Comparison of ENCODE assay signal across 1 mouse cellular context in the genomic region with DNA sequence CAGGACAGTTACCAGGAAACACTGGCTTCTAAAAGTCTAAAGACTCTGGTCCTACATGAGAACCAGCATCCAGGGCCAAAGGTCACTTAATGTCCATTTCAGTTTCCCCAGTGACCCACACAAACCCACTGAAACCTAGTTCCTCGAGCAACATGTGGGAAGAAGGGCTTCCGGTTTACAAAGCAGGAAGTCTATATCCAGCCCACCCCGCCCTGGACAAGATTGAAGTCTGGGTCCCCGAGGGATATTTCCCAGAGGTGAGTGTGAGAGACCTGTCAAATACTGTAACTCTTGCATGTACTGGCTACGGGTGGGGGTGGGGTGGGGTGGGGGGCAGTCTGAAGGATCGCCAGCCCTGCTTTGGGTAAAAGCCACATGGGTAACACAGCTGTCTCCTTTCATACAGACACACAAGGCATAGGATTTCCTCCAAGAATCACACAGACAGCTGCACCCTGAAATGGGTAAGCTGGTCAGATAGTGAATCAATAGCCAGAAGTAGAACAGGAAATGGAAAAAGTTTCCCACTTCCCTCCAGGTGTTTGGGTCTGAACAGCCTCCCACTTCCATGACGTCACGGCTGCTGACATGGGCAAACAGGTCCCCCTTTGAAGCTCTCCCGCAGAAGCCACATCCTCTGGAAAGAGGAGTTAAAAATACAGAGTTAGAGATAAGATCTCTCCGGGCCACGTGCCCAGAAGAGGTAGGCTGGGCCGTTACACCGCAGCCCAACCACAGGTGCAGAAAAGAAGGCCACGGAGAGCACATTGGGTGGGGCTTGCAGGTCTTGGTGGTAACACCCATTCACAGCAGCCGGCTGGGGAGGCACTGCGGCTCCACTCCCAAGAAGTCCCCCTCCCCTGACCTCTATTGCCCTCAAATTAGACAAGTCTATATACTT.
A peak's percentile ranks its signal among the peaks of the same experiment; 100 is the strongest.
TF ChIP-seq lines count a peak whose summit lies in the region.

No protein-coding gene starts in this region.

TF ChIP-seq in CH12.LX, 34 proteins besides CTCF, POLR2A, EP300 and RAD21 (continued from another document):
- no peak; the same call in none of the 2 replicates for TF ChIP-seq ZMIZ1 (IDR thresholded peaks at IDR 0.05; ENCODE audit: low read depth, low read length)
- peak; percentile 92; the same call in 1 of the 2 replicates for TF ChIP-seq MAZ (IDR thresholded peaks at IDR 0.05; ENCODE audit: low read depth, low read length)
- peak; percentile 57; the same call in 1 of the 2 replicates for TF ChIP-seq NELFE (IDR thresholded peaks at IDR 0.05; ENCODE audit: low read depth, low read length)
- TF ChIP-seq PAX5 (IDR thresholded peaks at IDR 0.05; ENCODE audit: low read length): no peak
- TF ChIP-seq SIN3A (IDR thresholded peaks at IDR 0.05; ENCODE audit: low read length): peak; percentile 97
- TF ChIP-seq CHD1 (IDR thresholded peaks at IDR 0.05; ENCODE audit: low read depth, low read length): no peak
- no peak for TF ChIP-seq NRF1 (IDR thresholded peaks at IDR 0.05; ENCODE audit: low read depth, low read length)
- peak; percentile 93 for TF ChIP-seq CHD2 (IDR thresholded peaks at IDR 0.05; ENCODE audit: low read length)
- no peak for TF ChIP-seq UBTF (IDR thresholded peaks at IDR 0.05; ENCODE audit: low read depth, low read length)
- peak; percentile 86 for TF ChIP-seq USF1 (IDR thresholded peaks at IDR 0.05; ENCODE audit: low read depth, low read length)
- TF ChIP-seq ZC3H11A (IDR thresholded peaks at IDR 0.05; ENCODE audit: low read depth, low read length): no peak; the same call in 1 of the 2 replicates
- TF ChIP-seq MXI1 (IDR thresholded peaks at IDR 0.05; ENCODE audit: low read depth, low read length): peak; percentile 69
- peak; percentile 96 for TF ChIP-seq MYC (IDR thresholded peaks at IDR 0.05; ENCODE audit: low read depth, low read length)
- peak; percentile 95 for TF ChIP-seq MAX (IDR thresholded peaks at IDR 0.05; ENCODE audit: low read length)
- peak; percentile 99 for TF ChIP-seq BHLHE40 (IDR thresholded peaks at IDR 0.05; ENCODE audit: low read depth, low read length)
- no peak; the same call in none of the 2 replicates for TF ChIP-seq SMC3 (IDR thresholded peaks at IDR 0.05; ENCODE audit: low read depth, low read length)
- TF ChIP-seq GABPA (IDR thresholded peaks at IDR 0.05; ENCODE audit: insufficient replicate concordance, low read depth, low read length): no peak
- peak; percentile 96 for TF ChIP-seq IRF4 (IDR thresholded peaks at IDR 0.05; ENCODE audit: low read depth, low read length)
- TF ChIP-seq ZKSCAN1 (IDR thresholded peaks at IDR 0.05; ENCODE audit: borderline replicate concordance, low read depth, low read length): no peak
- peak; percentile 67; the same call in 1 of the 2 replicates for TF ChIP-seq KAT2A (IDR thresholded peaks at IDR 0.05; ENCODE audit: insufficient replicate concordance, low read length)
- peak; percentile 99 for TF ChIP-seq MEF2A (IDR thresholded peaks at IDR 0.05; ENCODE audit: borderline replicate concordance, low read depth, low read length)
- 0 out of 2 replicates have a peak, but pooled peaks have one; percentile 7 for TF ChIP-seq E2F4 (IDR thresholded peaks at IDR 0.05; ENCODE audit: insufficient replicate concordance, low read depth, low read length)
- TF ChIP-seq TCF12 (IDR thresholded peaks at IDR 0.05; ENCODE audit: low read depth, low read length): peak; percentile 100
- no peak for TF ChIP-seq POLR2AphosphoS2 (IDR thresholded peaks at IDR 0.05; ENCODE audit: low read depth, low read length)
- peak; percentile 97 for TF ChIP-seq MAFK (IDR thresholded peaks at IDR 0.05; ENCODE audit: insufficient replicate concordance, low read length)
- TF ChIP-seq ETS1 (conservative IDR thresholded peaks at IDR 0.05; ENCODE audit: low read depth, low read length): peak; percentile 100
- peak; percentile 53 for TF ChIP-seq ZNF384 (IDR thresholded peaks at IDR 0.05; ENCODE audit: low read depth, low read length)
- peak; percentile 48; the same call in 1 of the 2 replicates for TF ChIP-seq ELF1 (IDR thresholded peaks at IDR 0.05; ENCODE audit: low read depth, low read length)
- TF ChIP-seq TBP (conservative IDR thresholded peaks at IDR 0.05; ENCODE audit: low read depth, low read length): peak; percentile 41; the same call in 1 of the 2 replicates
- peak; percentile 64 for TF ChIP-seq USF2 (conservative IDR thresholded peaks at IDR 0.05; ENCODE audit: low read depth, low read length)
- peak; percentile 95 for TF ChIP-seq RCOR1 (conservative IDR thresholded peaks at IDR 0.05; ENCODE audit: low read depth, low read length)
- TF ChIP-seq JUND (conservative IDR thresholded peaks at IDR 0.05; ENCODE audit: low read depth, low read length): peak; percentile 85; the same call in 1 of the 2 replicates
